Mouse (Mus musculus) midbrain, embryonic 11.5 days (tissue): Measurements from ENCODE around the gene Tfap2d. TPM values are rescaled to one million over a fixed set of nuclear protein-coding genes. Genes with fewer than 3 reads are reported as not detected.

Experiments used
- ATAC-seq: fragments of 200-750 bp; cut with Nextera tagmentation; 2 replicates; pipeline ENCODE4 v1.8.0; 2017; ENCODE audit warnings: moderate TSS enrichment, moderate library complexity; ENCODE audit not compliant: low FRiP score
- DNase-seq: peaks from one replicate; pipeline ENCODE4 v3.0.0; 2015; ENCODE audit warnings: low spot score; ENCODE audit errors: missing footprints
- H3K27ac ChIP-seq: fragments of 300-500 bp; sonication (generic); 2 replicates; pipeline ENCODE4 v1.5.1; 2014; ENCODE audit warnings: low read depth, low read length
- H3K27me3 ChIP-seq: fragments of 300-500 bp; sonication (generic); 2 replicates; pipeline ENCODE4 v1.6.1; 2014; ENCODE audit warnings: mild to moderate bottlenecking, low read length, moderate library complexity, mixed read lengths; ENCODE audit not compliant: control insufficient read depth, insufficient read depth
- H3K36me3 ChIP-seq: fragments of 300-500 bp; sonication (generic); 2 replicates; pipeline ENCODE4 v1.6.1; 2014; ENCODE audit warnings: mild to moderate bottlenecking, low read length, moderate library complexity, mixed read lengths; ENCODE audit not compliant: control insufficient read depth, insufficient read depth
- H3K4me1 ChIP-seq: fragments of 300-500 bp; sonication (generic); 2 replicates; pipeline ENCODE4 v1.6.1; 2014; ENCODE audit warnings: low read length; ENCODE audit not compliant: control insufficient read depth, insufficient read depth
- H3K4me2 ChIP-seq: fragments of 300-500 bp; sonication (generic); 2 replicates; pipeline ENCODE4 v1.6.1; 2014; ENCODE audit warnings: mild to moderate bottlenecking, moderate library complexity
- H3K4me3 ChIP-seq: fragments of 300-500 bp; sonication (generic); 2 replicates; pipeline ENCODE4 v1.5.1; 2014; ENCODE audit warnings: low read depth, low read length
- H3K9ac ChIP-seq: fragments of 300-500 bp; sonication (generic); 2 replicates; pipeline ENCODE4 v1.6.1; 2014; ENCODE audit warnings: low read length
- H3K9me3 ChIP-seq: fragments of 300-500 bp; sonication (generic); 2 replicates; pipeline ENCODE4 v1.6.1; 2016; ENCODE audit warnings: low read length; ENCODE audit not compliant: control insufficient read depth
- WGBS: fragments of 180-500 bp; shearing (Covaris S2); extraction: QIAGEN DNeasy Blood & Tissue Kit; methylation state at CpG from one replicate; pipeline ENCODE4 v1.1.7; 2014; 5-methylcytosine and 5-hydroxymethylcytosine counted together
- polyA plus RNA-seq: library from polyadenylated mRNA; unstranded; fragments of >200 nt; fragmentation: Nextera tagmentation; extraction: Ambion mirVana; gene quantifications from 2 replicates; pipeline ENCODE4 v1.2.1, GENCODE M21; 2014

Gene Tfap2d
- polyA plus RNA-seq, 1 experiment from 2014 or later, result 20.1 TPM

GRCm38 (mm10) chr1:19207611-19208010 is 104.8 kb downstream of the Tfap2d start:
- Histone ChIP-seq H3K4me2 (no peak overlapping the region), H3K4me3 (no peak overlapping the region)
- no peak for ATAC-seq

GRCm38 (mm10) chr1:19208641-19209358 is 106.0 kb downstream of the Tfap2d start, which contains the start of gene Tfap2b:
TSS of gene Tfap2b (plus strand) at chr1:19208914.
- no peak within 1 kb of the TSS; the same call in 1 of the 2 replicates for H3K4me2 ChIP-seq
- ATAC-seq (peak; percentile 34), DNase-seq (peak; percentile 95)
- peak within 1 kb of the TSS; percentile 48; the same call in 1 of the 2 replicates for H3K9ac ChIP-seq
- H3K27ac ChIP-seq, result no peak within 1 kb of the TSS; the same call in 1 of the 2 replicates
- H3K27me3 ChIP-seq, result peaks cover 67% of the 10 kb centered on the region
- H3K4me1 ChIP-seq, result peaks cover 5% of the 10 kb centered on the region; the same call in 1 of the 2 replicates
- no peaks in the 10 kb centered on the region for H3K36me3 ChIP-seq
- WGBS, result under 1% methylated on average over 26 of the region's 26 CpGs
- no peaks in the 10 kb centered on the region for H3K9me3 ChIP-seq
- peak within 1 kb of the TSS; percentile 24 for H3K4me3 ChIP-seq

More at GRCm38 (mm10) chr1:19207611-19208010, 104.8 kb downstream of the Tfap2d start:
- Histone ChIP-seq H3K36me3 (no peaks in the 10 kb centered on the region), H3K27me3 (peaks cover 57% of the 10 kb centered on the region), H3K4me1 (peaks cover 5% of the 10 kb centered on the region; the same call in 1 of the 2 replicates), H3K27ac (no peak overlapping the region), H3K9me3 (no peaks in the 10 kb centered on the region), H3K9ac (no peak overlapping the region)
- DNase-seq, result peak; percentile 92
- WGBS, result 4% methylated on average over 4 of the region's 4 CpGs

GRCm38 (mm10) chr1:19209359-19209745 is 106.5 kb downstream of the Tfap2d start:
- H3K9ac ChIP-seq, result no peak overlapping the region; the same call in 1 of the 2 replicates

GRCm38 (mm10) chr1:19209776-19210175 is 107.0 kb downstream of the Tfap2d start:
- H3K9me3 ChIP-seq, result no peaks in the 10 kb centered on the region
- under 1% methylated on average over 31 of the region's 31 CpGs for WGBS
- ATAC-seq (peak; percentile 59), DNase-seq (no peak)
- peaks cover 74% of the 10 kb centered on the region for H3K27me3 ChIP-seq
- no peak overlapping the region; the same call in 1 of the 2 replicates for H3K27ac ChIP-seq
- peak overlapping the region; percentile 27 for H3K4me2 ChIP-seq
- H3K36me3 ChIP-seq, result no peaks in the 10 kb centered on the region
- H3K9ac ChIP-seq, result peak overlapping the region; percentile 48
- H3K4me3 ChIP-seq, result peak overlapping the region; percentile 24
- H3K4me1 ChIP-seq, result peaks cover 5% of the 10 kb centered on the region; the same call in 1 of the 2 replicates

More at GRCm38 (mm10) chr1:19209359-19209745, 106.5 kb downstream of the Tfap2d start:
- no peak overlapping the region for H3K4me2 ChIP-seq
- H3K27me3 ChIP-seq, result peaks cover 73% of the 10 kb centered on the region
- DNase-seq, result peak; percentile 97
- peaks cover 5% of the 10 kb centered on the region; the same call in 1 of the 2 replicates for H3K4me1 ChIP-seq
- ATAC-seq, result no peak
- no peak overlapping the region; the same call in 1 of the 2 replicates for H3K27ac ChIP-seq
- under 1% methylated on average over 10 of the region's 10 CpGs for WGBS
- peak overlapping the region; percentile 15; the same call in 1 of the 2 replicates for H3K4me3 ChIP-seq
- H3K36me3 ChIP-seq, result no peaks in the 10 kb centered on the region
- H3K9me3 ChIP-seq, result no peaks in the 10 kb centered on the region

- no peak overlapping the region; the same call in 1 of the 2 replicates for H3K27ac ChIP-seq
Observed at GRCm38 (mm10) chr1:19210215-19211032, 107.6 kb downstream of the Tfap2d start.

GRCm38 (mm10) chr1:19211033-19211405 is 108.2 kb downstream of the Tfap2d start:
- H3K4me1 ChIP-seq, result peaks cover 5% of the 10 kb centered on the region; the same call in 1 of the 2 replicates
- H3K27me3 ChIP-seq, result peaks cover 82% of the 10 kb centered on the region
- no peak overlapping the region for H3K4me2 ChIP-seq
- DNase-seq (peak; percentile 93), ATAC-seq (no peak)
- no peaks in the 10 kb centered on the region for H3K36me3 ChIP-seq
- no peak overlapping the region for H3K4me3 ChIP-seq
- 2% methylated on average over 8 of the region's 8 CpGs for WGBS
- H3K9ac ChIP-seq, result no peak overlapping the region; the same call in 1 of the 2 replicates
- no peaks in the 10 kb centered on the region for H3K9me3 ChIP-seq
- H3K27ac ChIP-seq, result no peak overlapping the region

More at GRCm38 (mm10) chr1:19210215-19211032, 107.6 kb downstream of the Tfap2d start:
- peak; percentile 52; the same call in 1 of the 2 replicates for ATAC-seq
- Histone ChIP-seq H3K4me2 (peak overlapping the region; percentile 27), H3K4me3 (peak overlapping the region; percentile 24), H3K27me3 (peaks cover 79% of the 10 kb centered on the region), H3K9me3 (no peaks in the 10 kb centered on the region), H3K36me3 (no peaks in the 10 kb centered on the region), H3K4me1 (peaks cover 5% of the 10 kb centered on the region; the same call in 1 of the 2 replicates), H3K9ac (peak overlapping the region; percentile 48)
- under 1% methylated on average over 29 of the region's 30 CpGs for WGBS
- peak; percentile 96 for DNase-seq

GRCm38 (mm10) chr1:19211546-19212154 is 108.8 kb downstream of the Tfap2d start:
- peak overlapping the region; percentile 1; the same call in 1 of the 2 replicates for H3K9ac ChIP-seq
- H3K4me2 ChIP-seq, result no peak overlapping the region
- 0% methylated on average over 15 of the region's 15 CpGs for WGBS
- DNase-seq (peak; percentile 95), ATAC-seq (no peak)
- H3K4me3 ChIP-seq, result peak overlapping the region; percentile 5; the same call in 1 of the 2 replicates
- H3K27me3 ChIP-seq, result peaks cover 89% of the 10 kb centered on the region
- H3K4me1 ChIP-seq, result peaks cover 5% of the 10 kb centered on the region; the same call in 1 of the 2 replicates
- no peak overlapping the region for H3K27ac ChIP-seq
- H3K9me3 ChIP-seq, result no peaks in the 10 kb centered on the region
- no peaks in the 10 kb centered on the region for H3K36me3 ChIP-seq

- DNase-seq (peak; percentile 91), ATAC-seq (no peak)
- no peak overlapping the region for H3K4me3 ChIP-seq
- 0% methylated on average over 4 of the region's 4 CpGs for WGBS
- no peaks in the 10 kb centered on the region for H3K9me3 ChIP-seq
- H3K36me3 ChIP-seq, result no peaks in the 10 kb centered on the region
- H3K9ac ChIP-seq, result no peak overlapping the region
- H3K27ac ChIP-seq, result no peak overlapping the region
- H3K4me2 ChIP-seq, result no peak overlapping the region
- peaks cover 91% of the 10 kb centered on the region for H3K27me3 ChIP-seq
- peaks cover 5% of the 10 kb centered on the region; the same call in 1 of the 2 replicates for H3K4me1 ChIP-seq
Observed at GRCm38 (mm10) chr1:19212691-19213090, 109.9 kb downstream of the Tfap2d start.
